Mouse (Mus musculus): ENCODE data around the gene Mrps11. TPM values are rescaled to one million over a fixed set of nuclear protein-coding genes. Genes with fewer than 3 reads are reported as not detected.

The Mrps11 gene
- polyA plus RNA-seq, 1 experiment from 2014 or later = 68.3 TPM

DNA sequence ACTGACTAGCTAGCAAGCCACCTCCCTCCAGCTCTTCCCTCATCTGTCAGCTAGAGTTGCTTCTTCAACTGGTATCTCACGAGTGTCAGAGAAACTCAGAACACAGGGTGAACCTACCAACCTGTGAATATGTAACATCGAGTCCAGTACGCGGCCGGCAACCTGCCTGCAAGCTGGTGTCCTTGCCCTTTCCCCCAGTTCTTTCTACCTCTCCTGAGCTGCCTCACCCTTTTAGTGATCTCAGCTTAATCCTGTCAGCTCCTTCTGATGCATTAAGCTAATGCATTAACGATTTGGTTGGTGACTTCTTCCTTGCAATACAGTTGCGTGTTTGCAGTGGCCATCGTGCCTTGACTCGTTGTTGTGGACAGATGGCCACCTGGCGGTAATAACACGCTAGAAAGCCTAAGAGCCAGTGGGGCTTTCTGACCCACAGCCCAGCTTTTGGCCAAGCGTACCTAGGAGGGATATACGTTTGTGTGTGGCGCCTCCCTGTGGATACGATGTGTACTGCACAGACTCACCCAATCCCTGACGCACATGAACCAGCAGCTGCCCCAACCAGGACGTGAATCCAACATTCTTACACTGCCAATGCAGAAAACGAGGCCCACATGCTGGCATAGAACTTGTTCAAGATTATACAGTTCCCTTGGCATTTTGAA lies 16.8 kb upstream of the Mrps11 start:
- Histone ChIP-seq H3K9ac (replicated peaks) (no peak overlapping the region), H3K36me3 (no peaks in the 10 kb centered on the region), H3K4me1 (no peaks in the 10 kb centered on the region), H3K4me2 (replicated peaks) (peak overlapping the region; percentile 22), H3K27ac (replicated peaks) (no peak overlapping the region), H3K9me3 (no peaks in the 10 kb centered on the region), H3K27me3 (peaks cover 4% of the 10 kb centered on the region; the same call in 1 of the 2 replicates), H3K4me3 (no peak overlapping the region)
- WGBS = 23% methylated on average over 18 of the region's 18 CpGs
- ATAC-seq (ENCODE audit: low FRiP score, low read depth) = peak; percentile 76

DNA sequence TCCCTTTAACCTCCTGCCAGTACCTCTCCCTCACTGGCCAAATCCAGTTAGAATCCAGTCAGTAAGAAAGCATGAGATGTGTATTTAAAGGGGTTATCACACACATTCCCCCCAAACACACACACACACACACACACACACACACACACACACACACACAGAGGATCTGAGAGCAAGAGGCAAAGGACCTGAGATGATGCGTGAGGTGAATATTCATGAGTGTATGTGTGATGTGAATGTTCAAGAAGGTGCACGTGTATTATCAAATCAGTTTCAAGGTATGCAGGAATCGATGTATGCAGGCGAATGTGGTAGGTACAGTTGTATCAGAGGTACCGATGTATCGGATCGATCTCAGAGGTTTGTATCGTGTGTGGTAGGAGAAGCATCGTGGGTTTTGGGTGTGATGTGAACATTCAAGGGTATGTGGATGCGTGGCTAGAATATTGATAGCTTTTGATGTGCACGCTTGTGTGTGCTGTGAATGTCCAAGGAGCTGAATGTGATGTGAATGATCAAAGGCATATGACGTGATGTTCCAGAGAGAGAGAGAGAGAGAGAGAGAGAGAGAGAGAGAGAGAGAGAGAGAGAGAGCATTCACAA lies 14.9 kb upstream of the Mrps11 start:
- Histone ChIP-seq H3K4me1 (no peaks in the 10 kb centered on the region), H3K9me3 (no peaks in the 10 kb centered on the region), H3K4me3 (no peak overlapping the region), H3K9ac (replicated peaks) (no peak overlapping the region), H3K27me3 (0 out of 2 replicates have a peak, but pooled peaks cover 4% of the 10 kb centered on the region), H3K4me2 (replicated peaks) (no peak overlapping the region), H3K27ac (replicated peaks) (no peak overlapping the region), H3K36me3 (peaks cover 4% of the 10 kb centered on the region)
- no peak for ATAC-seq (ENCODE audit: low FRiP score, low read depth)
- WGBS = 84% methylated on average over 12 of the region's 12 CpGs

- Histone ChIP-seq H3K4me3 (no peak overlapping the region), H3K27me3 (0 out of 2 replicates have a peak, but pooled peaks cover 4% of the 10 kb centered on the region), H3K9me3 (no peaks in the 10 kb centered on the region), H3K4me1 (no peaks in the 10 kb centered on the region), H3K27ac (replicated peaks) (no peak overlapping the region), H3K9ac (replicated peaks) (no peak overlapping the region), H3K36me3 (peaks cover 15% of the 10 kb centered on the region), H3K4me2 (replicated peaks) (no peak overlapping the region)
- ATAC-seq (ENCODE audit: low FRiP score, low read depth) = no peak
- 71% methylated on average over 7 of the region's 7 CpGs for WGBS
These were observed 13.8 kb upstream of the Mrps11 start for GRCm38 (mm10) chr7:78769075-78769652.

DNA sequence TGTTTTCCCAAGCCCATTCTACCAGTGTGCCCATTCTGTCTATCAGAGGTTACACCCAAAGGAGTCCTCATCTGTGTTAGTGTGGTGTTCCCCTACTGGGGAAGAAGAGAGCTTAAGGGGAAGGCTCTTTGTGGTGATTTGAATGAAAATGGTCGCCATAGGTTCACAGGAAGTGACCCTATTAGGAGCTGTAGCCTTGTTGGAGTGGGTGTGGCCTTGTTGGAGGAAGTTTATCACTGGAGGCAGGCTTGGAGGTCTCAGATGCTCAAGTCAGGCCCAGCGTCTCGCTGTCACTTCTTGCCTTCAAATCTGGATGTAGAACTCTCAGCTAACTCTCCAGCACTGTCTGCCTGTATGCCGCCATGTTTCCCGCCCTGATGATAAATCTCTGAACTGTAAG lies 12.0 kb upstream of the Mrps11 start:
- no peaks in the 10 kb centered on the region for H3K4me1 ChIP-seq
- ATAC-seq (ENCODE audit: low FRiP score, low read depth) = no peak
- H3K4me3 ChIP-seq = no peak overlapping the region
- H3K9ac ChIP-seq (replicated peaks) = no peak overlapping the region
- no peak overlapping the region for H3K27ac ChIP-seq (replicated peaks)
- no peaks in the 10 kb centered on the region for H3K9me3 ChIP-seq
- WGBS = 90% methylated on average over 5 of the region's 5 CpGs
- H3K36me3 ChIP-seq = peaks cover 32% of the 10 kb centered on the region
- no peak overlapping the region for H3K4me2 ChIP-seq (replicated peaks)
- no peaks in the 10 kb centered on the region for H3K27me3 ChIP-seq

GRCm38 (mm10) chr7:78778741-78779140 lies 4.2 kb upstream of the Mrps11 start:
- H3K36me3 ChIP-seq = peaks cover 54% of the 10 kb centered on the region

GRCm38 (mm10) chr7:78785906-78786305 lies 3.0 kb downstream of the Mrps11 start:
- Histone ChIP-seq H3K4me1 (peaks cover 14% of the 10 kb centered on the region), H3K4me3 (no peak overlapping the region), H3K36me3 (peaks cover 36% of the 10 kb centered on the region), H3K27me3 (no peaks in the 10 kb centered on the region), H3K27ac (replicated peaks) (no peak overlapping the region), H3K9me3 (no peaks in the 10 kb centered on the region), H3K9ac (replicated peaks) (no peak overlapping the region), H3K4me2 (replicated peaks) (no peak overlapping the region)
- 75% methylated on average over 5 of the region's 5 CpGs for WGBS
- no peak for ATAC-seq (ENCODE audit: low FRiP score, low read depth)

More at GRCm38 (mm10) chr7:78778741-78779140, 4.2 kb upstream of the Mrps11 start:
- no peak overlapping the region for H3K4me3 ChIP-seq
- H3K9ac ChIP-seq (replicated peaks) = no peak overlapping the region
- no peaks in the 10 kb centered on the region for H3K9me3 ChIP-seq
- H3K4me2 ChIP-seq (replicated peaks) = no peak overlapping the region
- peaks cover 8% of the 10 kb centered on the region for H3K4me1 ChIP-seq
- ATAC-seq (ENCODE audit: low FRiP score, low read depth) = no peak
- 97% methylated on average over 5 of the region's 5 CpGs for WGBS
- no peak overlapping the region for H3K27ac ChIP-seq (replicated peaks)
- H3K27me3 ChIP-seq = no peaks in the 10 kb centered on the region

- H3K4me3 ChIP-seq = no peak overlapping the region
- 91% methylated on average over 12 of the region's 12 CpGs for WGBS
- H3K4me2 ChIP-seq (replicated peaks) = no peak overlapping the region
- no peaks in the 10 kb centered on the region for H3K27me3 ChIP-seq
- peaks cover 51% of the 10 kb centered on the region for H3K36me3 ChIP-seq
- peaks cover 11% of the 10 kb centered on the region for H3K4me1 ChIP-seq
- no peaks in the 10 kb centered on the region for H3K9me3 ChIP-seq
- H3K9ac ChIP-seq (replicated peaks) = 0 out of 2 replicates have a peak overlapping the region, but pooled peaks have one; percentile 11
- no peak overlapping the region for H3K27ac ChIP-seq (replicated peaks)
- ATAC-seq (ENCODE audit: low FRiP score, low read depth) = no peak
These were observed 5.0 kb downstream of the Mrps11 start for GRCm38 (mm10) chr7:78787793-78788380.

DNA sequence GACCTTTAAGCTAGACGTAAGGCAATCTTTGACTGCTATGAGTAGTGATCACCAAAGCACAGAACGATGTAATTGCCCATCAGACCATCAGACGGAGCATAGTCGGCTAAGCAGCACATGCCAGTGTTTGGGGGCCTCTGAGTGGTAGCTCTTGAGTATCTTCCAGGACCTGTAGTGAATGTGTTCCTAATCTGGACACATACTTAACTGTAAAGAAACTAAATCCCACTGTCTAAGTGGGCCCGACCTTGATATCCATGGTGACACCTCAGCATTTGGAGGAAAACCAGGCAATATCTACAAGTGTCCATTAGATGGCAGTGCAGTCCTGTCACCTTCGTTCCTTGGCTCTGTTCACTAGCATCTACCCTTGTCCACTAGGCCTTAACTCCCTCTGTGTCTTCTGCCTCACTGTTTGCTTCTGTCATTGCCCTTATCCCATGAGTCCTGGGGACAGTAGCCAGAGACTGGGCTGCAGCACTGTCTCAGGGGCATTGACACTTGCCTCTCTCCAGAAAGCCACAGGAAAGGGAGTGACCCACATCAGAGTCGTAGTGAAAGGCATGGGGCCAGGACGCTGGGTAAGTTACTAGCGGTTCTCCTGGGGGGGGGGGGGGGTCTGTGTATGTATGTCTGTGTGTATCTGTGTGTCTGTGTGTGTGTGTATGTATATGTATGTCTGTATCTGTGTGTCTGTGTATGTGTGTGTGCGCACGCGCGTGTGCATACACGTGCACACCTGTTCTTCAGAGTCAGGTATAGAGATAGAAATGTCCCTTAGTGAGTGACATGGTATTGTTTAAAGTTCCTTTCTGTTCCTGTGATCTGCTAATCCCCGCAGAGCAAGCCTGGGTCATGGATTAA lies 8.7 kb downstream of the Mrps11 start:
- Histone ChIP-seq H3K27ac (replicated peaks) (no peak overlapping the region), H3K4me2 (replicated peaks) (no peak overlapping the region), H3K36me3 (peaks cover 40% of the 10 kb centered on the region), H3K4me3 (no peak overlapping the region), H3K27me3 (peaks cover 7% of the 10 kb centered on the region; the same call in 1 of the 2 replicates), H3K4me1 (0 out of 2 replicates have a peak, but pooled peaks cover 3% of the 10 kb centered on the region), H3K9ac (replicated peaks) (no peak overlapping the region), H3K9me3 (no peaks in the 10 kb centered on the region)
- peak; percentile 82 for ATAC-seq (ENCODE audit: low FRiP score, low read depth)
- WGBS = 82% methylated on average over 15 of the region's 15 CpGs

DNA sequence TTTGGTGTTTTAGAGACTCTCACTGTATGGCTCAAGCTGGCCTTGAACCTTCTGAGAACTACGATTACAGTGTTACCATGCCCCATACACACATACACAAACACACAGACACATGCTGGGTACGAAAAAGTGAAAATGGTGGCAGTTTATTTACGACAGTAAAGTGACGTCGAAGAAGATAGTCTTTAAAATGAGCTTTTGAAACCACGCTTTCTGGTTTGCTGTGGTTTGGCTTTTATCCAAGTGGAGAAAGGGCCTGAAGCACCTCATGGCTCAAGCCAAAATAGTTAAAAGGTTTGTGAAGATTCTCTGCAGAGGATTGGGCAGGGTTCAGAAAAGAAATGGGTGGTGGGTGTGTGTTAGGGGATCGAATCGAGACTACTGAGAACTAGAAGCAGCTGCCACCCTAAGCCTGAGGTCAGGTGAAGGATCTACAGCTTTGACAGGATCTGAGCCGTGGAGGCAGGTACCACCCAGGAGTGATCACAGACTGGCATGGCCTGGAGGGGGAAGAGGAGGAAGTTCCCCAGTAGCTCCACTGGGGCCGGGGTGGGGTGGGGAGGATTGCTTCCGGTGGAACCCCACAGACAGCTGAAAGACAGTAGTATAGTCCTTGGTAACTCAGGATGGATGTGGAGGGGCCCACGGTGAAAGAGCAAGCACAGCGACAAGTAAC lies 11.1 kb downstream of the Mrps11 start:
- 91% methylated on average over 13 of the region's 13 CpGs for WGBS
- peaks cover 12% of the 10 kb centered on the region; the same call in 1 of the 2 replicates for H3K27me3 ChIP-seq
- H3K36me3 ChIP-seq = peaks cover 34% of the 10 kb centered on the region
- no peak for ATAC-seq (ENCODE audit: low FRiP score, low read depth)
- no peak overlapping the region for H3K9ac ChIP-seq (replicated peaks)
- no peaks in the 10 kb centered on the region for H3K9me3 ChIP-seq
- H3K4me1 ChIP-seq = peaks cover 18% of the 10 kb centered on the region
- no peak overlapping the region for H3K4me2 ChIP-seq (replicated peaks)
- no peak overlapping the region for H3K4me3 ChIP-seq
- no peak overlapping the region for H3K27ac ChIP-seq (replicated peaks)

- Histone ChIP-seq H3K9me3 (no peaks in the 10 kb centered on the region), H3K4me1 (peaks cover 18% of the 10 kb centered on the region), H3K4me2 (replicated peaks) (no peak overlapping the region), H3K36me3 (peaks cover 28% of the 10 kb centered on the region), H3K9ac (replicated peaks) (no peak overlapping the region), H3K4me3 (no peak overlapping the region), H3K27ac (replicated peaks) (no peak overlapping the region), H3K27me3 (peaks cover 16% of the 10 kb centered on the region; the same call in 1 of the 2 replicates)
- no peak for ATAC-seq (ENCODE audit: low FRiP score, low read depth)
- WGBS = 84% methylated on average over 6 of the region's 6 CpGs
These were observed 11.7 kb downstream of the Mrps11 start for GRCm38 (mm10) chr7:78794571-78795092.

- no peak overlapping the region for H3K27ac ChIP-seq (replicated peaks)
- peaks cover 15% of the 10 kb centered on the region for H3K36me3 ChIP-seq
- H3K4me1 ChIP-seq = peaks cover 18% of the 10 kb centered on the region
- H3K27me3 ChIP-seq = peaks cover 35% of the 10 kb centered on the region
- H3K4me2 ChIP-seq (replicated peaks) = no peak overlapping the region
- WGBS = 92% methylated on average over 3 of the region's 3 CpGs
- no peak for ATAC-seq (ENCODE audit: low FRiP score, low read depth)
- H3K9me3 ChIP-seq = no peaks in the 10 kb centered on the region
- H3K4me3 ChIP-seq = no peak overlapping the region
- no peak overlapping the region for H3K9ac ChIP-seq (replicated peaks)
These were observed 13.7 kb downstream of the Mrps11 start for GRCm38 (mm10) chr7:78796624-78797023.
